Mouse (Mus musculus): ENCODE results near the gene Tmem91. TPM values are rescaled to one million over a fixed set of nuclear protein-coding genes. Genes with fewer than 3 reads are reported as not detected.

The Tmem91 gene
- polyA plus RNA-seq, 1 experiment = not detected

DNA sequence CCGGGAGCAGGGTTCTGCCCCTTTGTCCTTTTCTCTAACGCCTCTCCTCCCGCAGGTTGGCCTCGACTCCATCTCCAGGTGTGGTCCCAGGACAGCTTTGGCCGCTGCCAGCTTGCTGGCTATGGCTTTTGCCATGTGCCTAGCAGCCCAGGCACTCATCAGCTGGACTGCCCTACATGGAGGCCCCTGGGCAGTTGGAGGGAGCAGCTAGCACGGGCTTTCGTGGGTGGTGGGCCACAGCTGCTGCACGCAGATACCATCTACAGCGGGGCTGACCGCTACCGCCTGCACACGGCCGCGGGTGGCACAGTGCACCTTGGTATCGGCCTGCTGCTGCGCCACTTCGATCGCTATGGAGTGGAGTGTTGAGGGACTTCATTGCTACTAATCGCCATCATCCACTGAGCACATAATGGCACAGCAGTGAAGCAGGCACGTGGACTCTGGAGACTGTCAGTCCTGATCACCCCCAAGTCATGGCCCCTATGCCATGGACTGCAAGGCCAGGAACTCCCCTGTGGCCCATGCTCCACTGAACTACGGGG lies 11.0 kb upstream of the Tmem91 start:
- TF ChIP-seq CTCF (IDR thresholded peaks at IDR 0.05; ENCODE audit: borderline replicate concordance, insufficient read depth, low read length) = no peak
- TF ChIP-seq POLR2A (IDR thresholded peaks at IDR 0.05; ENCODE audit: low read depth, low read length) = no peak
- Histone ChIP-seq H3K27ac (ENCODE audit: insufficient read depth, low read length) (no peak overlapping the region), H3K4me3 (ENCODE audit: insufficient read depth, low read length) (0 out of 2 replicates have a peak overlapping the region, but pooled peaks have one; percentile 0), H3K4me1 (ENCODE audit: control insufficient read depth, insufficient read depth, low read length) (no peaks in the 10 kb centered on the region)

DNA sequence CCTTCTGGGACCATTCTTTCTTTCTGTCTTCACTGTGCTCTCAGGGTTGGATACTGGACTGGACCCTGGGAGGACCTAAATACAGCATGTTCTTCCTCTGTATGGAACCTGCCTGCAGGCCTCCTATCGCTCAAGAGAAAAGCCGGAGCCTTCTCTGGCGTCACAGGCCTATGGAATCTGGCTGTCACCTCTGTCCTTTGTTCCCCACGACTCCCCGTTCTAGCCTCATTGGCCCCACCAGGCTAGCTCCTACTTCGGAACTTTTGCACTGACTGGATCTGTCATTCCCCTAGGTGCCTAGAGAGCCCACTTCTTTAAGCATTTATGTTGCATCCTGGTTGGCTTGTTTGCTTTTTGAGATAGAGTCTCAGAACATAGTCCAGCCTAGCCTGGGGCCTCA lies 9.7 kb upstream of the Tmem91 start:
- Histone ChIP-seq H3K27ac (ENCODE audit: insufficient read depth, low read length) (no peak overlapping the region), H3K4me3 (ENCODE audit: insufficient read depth, low read length) (no peak overlapping the region), H3K4me1 (ENCODE audit: control insufficient read depth, insufficient read depth, low read length) (no peaks in the 10 kb centered on the region)
- no peak for TF ChIP-seq POLR2A (IDR thresholded peaks at IDR 0.05; ENCODE audit: low read depth, low read length)
- TF ChIP-seq CTCF (IDR thresholded peaks at IDR 0.05; ENCODE audit: borderline replicate concordance, insufficient read depth, low read length) = no peak

DNA sequence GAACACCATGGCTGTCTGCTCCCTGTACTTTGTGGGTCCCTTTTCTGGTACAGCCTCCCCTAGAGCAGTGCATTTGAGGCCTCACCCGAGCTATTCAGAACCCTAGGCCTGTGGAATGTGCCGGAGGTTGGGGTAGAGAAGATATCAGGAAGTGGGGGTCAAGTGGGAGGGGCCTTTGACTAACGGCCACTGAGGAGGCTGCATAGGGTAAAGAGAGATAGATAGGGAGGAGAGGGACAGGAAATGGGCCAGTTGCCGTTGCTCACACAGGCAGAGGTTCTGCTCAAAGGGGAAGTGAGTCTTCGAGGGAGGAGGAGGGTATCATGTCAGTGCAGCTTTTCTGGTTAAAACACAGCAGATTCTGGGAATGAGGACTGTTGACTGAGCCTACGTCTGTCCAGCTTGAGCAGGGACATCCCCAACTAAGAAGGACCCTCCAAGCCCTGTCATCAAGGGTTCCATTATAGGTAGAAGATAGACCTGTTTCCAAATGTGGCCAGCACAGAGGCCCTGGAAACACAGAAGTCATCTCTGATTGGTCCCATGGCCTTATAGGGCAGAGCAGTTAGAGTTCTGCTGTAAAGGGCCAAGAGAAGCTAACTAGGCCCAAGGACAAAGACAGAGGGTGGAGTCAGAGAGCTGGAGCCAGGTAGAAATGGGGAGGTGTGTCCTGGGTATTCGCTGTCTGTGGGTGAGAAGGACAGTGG lies 8.7 kb upstream of the Tmem91 start:
- no peaks in the 10 kb centered on the region for H3K4me1 ChIP-seq (ENCODE audit: control insufficient read depth, insufficient read depth, low read length)
- no peak overlapping the region for H3K4me3 ChIP-seq (ENCODE audit: insufficient read depth, low read length)
- no peak for TF ChIP-seq POLR2A (IDR thresholded peaks at IDR 0.05; ENCODE audit: low read depth, low read length)
- no peak for TF ChIP-seq CTCF (IDR thresholded peaks at IDR 0.05; ENCODE audit: borderline replicate concordance, insufficient read depth, low read length)
- no peak overlapping the region for H3K27ac ChIP-seq (ENCODE audit: insufficient read depth, low read length)

DNA sequence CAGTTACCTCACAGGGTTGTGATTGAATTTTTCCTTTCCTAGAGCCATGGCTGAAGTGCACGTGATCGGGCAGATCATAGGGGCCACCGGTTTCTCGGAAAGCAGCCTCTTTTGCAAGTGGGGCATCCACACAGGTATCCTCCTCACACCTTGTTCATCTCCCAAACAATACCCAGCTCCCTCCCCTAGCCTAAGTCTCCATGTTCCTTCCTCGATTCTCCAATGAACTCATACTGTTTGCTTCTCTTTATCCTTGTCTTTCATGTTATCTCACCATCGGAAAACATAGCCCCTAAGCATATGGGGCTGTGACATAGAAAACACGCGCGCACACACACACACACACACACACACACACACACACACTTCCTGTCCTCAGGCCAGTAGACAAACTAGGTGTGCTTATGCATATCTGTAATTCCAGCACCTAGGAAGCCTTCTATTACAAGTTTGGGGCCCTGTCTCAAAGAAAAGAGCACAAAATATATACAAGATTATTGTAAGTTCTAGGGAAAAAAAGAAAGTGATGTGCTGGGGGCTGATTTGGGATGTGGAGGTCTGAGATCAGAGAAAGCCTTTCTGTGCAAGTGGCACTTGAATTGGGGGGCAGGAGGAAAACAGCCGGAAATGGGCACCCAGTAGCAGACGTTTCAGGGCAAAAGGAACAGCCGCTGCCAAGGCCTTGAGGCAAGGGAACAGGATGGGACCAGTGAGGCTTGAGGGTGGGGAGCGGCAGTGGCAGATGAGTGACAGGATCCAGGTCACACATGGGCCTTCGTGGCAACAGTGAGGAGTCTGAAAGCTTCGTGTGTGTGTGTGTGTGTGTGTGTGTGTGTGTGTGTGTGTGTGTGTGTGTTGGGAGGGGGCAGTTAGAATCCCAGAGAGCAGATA lies 6.6 kb upstream of the Tmem91 start:
- TF ChIP-seq POLR2A (IDR thresholded peaks at IDR 0.05; ENCODE audit: low read depth, low read length) = no peak
- TF ChIP-seq CTCF (IDR thresholded peaks at IDR 0.05; ENCODE audit: borderline replicate concordance, insufficient read depth, low read length) = no peak
- Histone ChIP-seq H3K4me3 (ENCODE audit: insufficient read depth, low read length) (no peak overlapping the region), H3K4me1 (ENCODE audit: control insufficient read depth, insufficient read depth, low read length) (no peaks in the 10 kb centered on the region), H3K27ac (ENCODE audit: insufficient read depth, low read length) (no peak overlapping the region)

DNA sequence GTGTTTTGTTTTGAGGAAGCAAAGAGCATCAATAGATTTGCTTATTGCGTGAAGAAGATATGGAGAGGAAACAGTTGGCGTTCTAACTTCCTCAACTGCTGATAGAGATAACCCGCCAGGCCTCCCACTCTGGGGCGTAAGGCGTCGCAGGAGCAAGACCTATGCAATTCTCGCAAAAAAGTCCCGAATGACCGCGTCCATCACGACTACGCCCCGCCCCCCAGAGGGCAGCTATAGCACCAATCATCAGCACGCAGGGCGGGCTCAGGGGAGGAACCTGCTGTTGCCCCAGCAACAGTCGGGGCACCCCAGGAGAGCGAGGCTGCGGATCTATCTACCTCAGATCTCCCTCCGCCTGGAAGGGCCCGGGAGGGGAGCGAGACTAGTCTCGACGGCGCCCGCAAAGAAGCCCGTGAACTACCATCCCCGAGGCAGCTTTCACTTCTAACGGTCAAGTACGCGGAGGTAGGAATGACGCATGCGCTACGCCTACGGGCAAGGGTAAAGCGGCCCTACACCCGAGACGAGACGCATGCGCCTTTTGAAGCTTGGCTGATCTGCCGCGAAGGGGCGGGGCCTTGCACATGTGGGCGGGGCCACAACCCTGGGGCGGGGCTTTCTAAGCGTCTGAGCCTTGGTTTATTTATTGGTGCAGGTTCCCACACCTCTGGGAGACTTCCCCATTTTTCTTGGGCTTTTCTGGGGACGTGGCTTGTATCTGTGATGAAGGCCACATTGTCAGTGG lies 5.7 kb upstream of the Tmem91 start, which contains the start of gene B9d2:
TSS of gene B9d2 (plus strand) at position 267 of the 745 bp plus-strand sequence.
- peak within 1 kb of the TSS; percentile 60 for H3K4me3 ChIP-seq (ENCODE audit: insufficient read depth, low read length)
- no peaks in the 10 kb centered on the region for H3K4me1 ChIP-seq (ENCODE audit: control insufficient read depth, insufficient read depth, low read length)
- TF ChIP-seq CTCF (IDR thresholded peaks at IDR 0.05; ENCODE audit: borderline replicate concordance, insufficient read depth, low read length) (no peak), POLR2A (IDR thresholded peaks at IDR 0.05; ENCODE audit: low read depth, low read length) (peak; percentile 72)
- H3K27ac ChIP-seq (ENCODE audit: insufficient read depth, low read length) = peak within 1 kb of the TSS; percentile 92

DNA sequence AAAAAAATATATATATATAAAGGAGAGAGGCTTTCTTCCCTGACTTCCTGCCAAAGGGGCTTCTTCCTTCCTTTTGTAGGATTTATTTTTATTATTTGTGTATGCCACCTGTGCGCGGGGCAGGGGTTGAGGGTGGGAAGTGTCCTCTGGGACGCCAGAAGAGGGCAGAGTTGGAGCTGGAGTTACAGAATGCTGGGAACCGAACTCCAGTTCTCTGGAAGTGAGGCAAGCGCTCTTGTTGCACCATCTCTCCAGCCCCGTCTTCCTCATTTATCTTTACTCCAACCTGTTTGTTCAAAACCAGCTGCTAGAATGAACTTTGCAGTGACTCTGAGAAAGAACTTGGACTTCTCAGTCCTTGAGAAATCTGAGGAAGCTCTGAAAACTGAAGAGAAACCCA lies 5.0 kb upstream of the Tmem91 start:
- TF ChIP-seq CTCF (IDR thresholded peaks at IDR 0.05; ENCODE audit: borderline replicate concordance, insufficient read depth, low read length) (no peak), POLR2A (IDR thresholded peaks at IDR 0.05; ENCODE audit: low read depth, low read length) (no peak)
- H3K27ac ChIP-seq (ENCODE audit: insufficient read depth, low read length) = peak overlapping the region; percentile 51
- H3K4me3 ChIP-seq (ENCODE audit: insufficient read depth, low read length) = 0 out of 2 replicates have a peak overlapping the region, but pooled peaks have one; percentile 60
- no peaks in the 10 kb centered on the region for H3K4me1 ChIP-seq (ENCODE audit: control insufficient read depth, insufficient read depth, low read length)

DNA sequence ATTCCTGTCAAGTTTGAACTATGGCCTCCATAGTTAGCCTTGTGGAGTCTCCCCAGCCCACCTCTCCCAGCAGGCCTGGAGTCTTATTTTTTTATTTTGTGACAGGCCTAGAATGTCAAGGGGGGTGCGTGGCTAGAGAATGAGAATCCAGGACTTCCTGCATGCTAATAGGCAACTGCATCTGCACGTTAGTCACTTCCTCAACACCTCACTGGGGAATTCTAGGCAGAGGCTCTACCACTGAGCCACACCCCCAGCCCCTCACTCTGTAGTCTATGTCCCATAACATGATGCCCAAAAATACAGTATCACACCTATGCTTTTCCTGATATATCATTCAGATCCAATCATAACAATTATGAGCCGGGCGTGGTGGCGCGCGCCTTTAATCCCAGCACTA lies 2.0 kb upstream of the Tmem91 start:
- Histone ChIP-seq H3K27ac (ENCODE audit: insufficient read depth, low read length) (no peak overlapping the region), H3K4me3 (ENCODE audit: insufficient read depth, low read length) (no peak overlapping the region), H3K4me1 (ENCODE audit: control insufficient read depth, insufficient read depth, low read length) (no peaks in the 10 kb centered on the region)
- TF ChIP-seq CTCF (IDR thresholded peaks at IDR 0.05; ENCODE audit: borderline replicate concordance, insufficient read depth, low read length) = no peak
- no peak for TF ChIP-seq POLR2A (IDR thresholded peaks at IDR 0.05; ENCODE audit: low read depth, low read length)

DNA sequence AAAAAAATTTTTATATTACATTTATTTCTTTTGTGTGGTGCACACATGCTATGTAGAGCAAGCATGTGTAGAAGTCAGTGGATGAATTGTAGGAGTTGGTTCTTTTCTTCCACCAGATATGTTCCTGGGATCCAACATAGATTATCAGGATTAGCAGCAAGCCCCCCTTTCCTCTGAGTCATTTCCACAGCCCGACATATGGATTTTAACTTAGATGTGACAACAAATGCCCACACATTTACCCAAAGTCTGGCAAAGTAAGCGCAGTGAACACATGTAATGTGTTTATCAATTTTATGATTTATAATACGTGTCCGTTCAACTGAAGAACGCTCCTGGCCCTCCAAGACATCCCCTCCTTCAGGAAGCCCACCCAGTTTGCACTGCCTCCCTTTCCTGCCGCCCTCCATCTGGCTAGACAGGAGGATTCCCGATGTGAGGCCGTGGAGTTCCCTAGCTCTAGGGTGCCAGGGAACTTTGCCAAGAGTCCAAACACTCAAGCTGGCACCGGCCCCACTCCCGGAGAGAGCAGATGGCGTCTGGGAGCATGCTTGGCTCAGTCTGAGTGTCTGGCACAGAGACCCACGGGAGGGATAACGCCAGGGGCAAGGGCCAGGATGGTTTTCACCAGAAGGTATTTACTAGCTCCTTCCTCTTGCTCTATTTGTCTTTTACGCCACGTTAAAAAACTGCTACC lies 1.3 kb upstream of the Tmem91 start:
- Histone ChIP-seq H3K27ac (ENCODE audit: insufficient read depth, low read length) (no peak overlapping the region), H3K4me1 (ENCODE audit: control insufficient read depth, insufficient read depth, low read length) (no peaks in the 10 kb centered on the region), H3K4me3 (ENCODE audit: insufficient read depth, low read length) (no peak overlapping the region)
- TF ChIP-seq POLR2A (IDR thresholded peaks at IDR 0.05; ENCODE audit: low read depth, low read length) (no peak), CTCF (IDR thresholded peaks at IDR 0.05; ENCODE audit: borderline replicate concordance, insufficient read depth, low read length) (no peak)

DNA sequence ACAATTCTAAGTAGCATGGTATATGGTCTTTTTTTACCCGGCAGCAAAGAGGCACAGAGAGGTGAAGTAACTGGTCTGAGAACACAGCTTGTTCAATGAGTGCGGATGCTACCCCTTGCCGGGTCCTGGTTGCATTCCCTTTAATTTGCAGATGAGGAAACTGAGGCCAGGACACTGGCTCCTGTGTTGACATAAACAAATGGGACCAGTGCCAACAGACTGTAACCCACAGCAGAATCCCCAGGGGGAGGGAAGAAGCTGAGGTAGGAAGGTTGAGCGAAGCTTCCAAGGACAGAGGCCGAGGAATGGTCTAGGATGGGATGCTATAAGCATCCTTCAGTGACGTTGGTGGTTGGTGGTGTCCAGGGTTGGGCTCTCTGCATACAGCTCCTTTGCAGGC lies 439 bp upstream of the Tmem91 start:
- H3K27ac ChIP-seq (ENCODE audit: insufficient read depth, low read length) = no peak overlapping the region

More for the DNA sequence above, 439 bp upstream of the Tmem91 start:
- TF ChIP-seq POLR2A (IDR thresholded peaks at IDR 0.05; ENCODE audit: low read depth, low read length) = no peak
- TF ChIP-seq CTCF (IDR thresholded peaks at IDR 0.05; ENCODE audit: borderline replicate concordance, insufficient read depth, low read length) = no peak
- H3K4me3 ChIP-seq (ENCODE audit: insufficient read depth, low read length) = no peak overlapping the region
- no peaks in the 10 kb centered on the region for H3K4me1 ChIP-seq (ENCODE audit: control insufficient read depth, insufficient read depth, low read length)

Measured in embryonic fibroblast, embryonic 13.5 days (primary cell).